Mouse (Mus musculus): ENCODE measurements around the gene Mt3. TPM values are rescaled to one million over a fixed set of nuclear protein-coding genes. Genes with fewer than 3 reads are reported as not detected.
"Not testable (repeated sequence)": the region's sequence is repeated elsewhere in the genome, so short reads cannot be mapped to it uniquely, and the experiment has no call there.

The Mt3 gene
- 100 to 1,000 TPM; 452 to 527 TPM for total RNA-seq (2021)

- DNase-seq (ENCODE audit: extremely low spot score in 1 of 2, low spot score in 2 of 2), result peak; percentile 81 to 89
- intact Hi-C loops (cut with DNase I), result loop anchor here (5.0 kb wide), 1 partner anchor 50 kb away; no protein-coding TSS in a partner anchor
Measured at GRCm38 (mm10) chr8:94152513-94153300, at the start of gene Mt3. Gene Mt3 (plus strand): TSS chr8:94152607.

GRCm38 (mm10) chr8:94104146-94104545 lies 48.3 kb upstream of the Mt3 start:
- peak; percentile 47 to 52 for DNase-seq (ENCODE audit: extremely low spot score in 1 of 2, low spot score in 2 of 2)
- intact Hi-C loops (cut with DNase I), result loop anchor here (5.0 kb wide), 1 partner anchor 48 kb away; the partner anchor contains the start of gene Mt3

GRCm38 (mm10) chr8:94107871-94108270 lies 44.5 kb upstream of the Mt3 start:
- DNase-seq (ENCODE audit: extremely low spot score in 1 of 2, low spot score in 2 of 2), result no peak
- intact Hi-C loops (cut with DNase I), result no loop called here

DNA sequence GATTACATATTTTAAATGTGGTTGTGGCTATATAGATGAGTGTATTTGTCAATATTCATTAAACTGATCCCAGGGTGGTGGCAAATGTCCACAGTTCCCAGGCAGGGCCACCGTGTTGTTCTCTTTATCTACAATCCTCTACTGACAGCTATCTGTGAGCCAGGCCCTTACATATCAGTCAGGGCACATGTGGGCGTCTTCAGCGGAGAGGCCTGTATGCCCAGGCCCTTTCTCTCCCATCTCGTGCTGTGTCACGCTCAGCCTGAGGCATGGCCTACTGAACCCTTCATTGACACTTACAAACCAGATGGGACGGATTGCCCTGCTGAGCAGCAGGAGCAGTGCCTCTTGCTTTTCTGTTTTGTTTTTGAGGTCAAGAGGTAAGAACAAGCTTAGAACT lies 43.0 kb upstream of the Mt3 start:
- no peak for DNase-seq (ENCODE audit: extremely low spot score in 1 of 2, low spot score in 2 of 2)
- intact Hi-C loops (cut with DNase I), result no loop called here

- intact Hi-C loops (cut with DNase I), result no loop called here
- DNase-seq (ENCODE audit: extremely low spot score in 1 of 2, low spot score in 2 of 2), result no peak
Measured at GRCm38 (mm10) chr8:94109835-94110234, 42.6 kb upstream of the Mt3 start.

GRCm38 (mm10) chr8:94110526-94111177 lies 41.8 kb upstream of the Mt3 start:
- intact Hi-C loops (cut with DNase I), result no loop called here
- DNase-seq (ENCODE audit: extremely low spot score in 1 of 2, low spot score in 2 of 2), result no peak

- intact Hi-C loops (cut with DNase I), result no loop called here
- DNase-seq (ENCODE audit: extremely low spot score in 1 of 2, low spot score in 2 of 2), result no peak
Measured at GRCm38 (mm10) chr8:94113435-94113834, 39.0 kb upstream of the Mt3 start.

DNA sequence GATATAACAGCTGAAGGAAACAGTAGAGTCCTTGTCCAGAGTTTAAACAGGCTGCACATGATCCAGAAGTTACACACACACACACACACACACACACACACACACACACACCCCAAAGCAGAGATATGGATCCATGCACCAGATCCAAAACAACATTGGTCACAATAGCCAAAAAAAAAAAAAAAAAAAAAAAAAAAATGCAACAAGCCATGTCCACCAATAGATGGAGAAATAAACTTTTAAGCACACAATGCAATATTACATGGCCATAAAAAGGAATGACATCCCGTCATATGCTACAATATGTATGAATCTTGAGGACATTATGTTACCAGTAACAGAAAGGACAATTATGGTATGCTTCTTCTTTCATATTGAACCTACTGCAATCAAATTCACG lies 38.4 kb upstream of the Mt3 start:
- DNase-seq (ENCODE audit: extremely low spot score in 1 of 2, low spot score in 2 of 2), result no peak
- intact Hi-C loops (cut with DNase I), result no loop called here

DNA sequence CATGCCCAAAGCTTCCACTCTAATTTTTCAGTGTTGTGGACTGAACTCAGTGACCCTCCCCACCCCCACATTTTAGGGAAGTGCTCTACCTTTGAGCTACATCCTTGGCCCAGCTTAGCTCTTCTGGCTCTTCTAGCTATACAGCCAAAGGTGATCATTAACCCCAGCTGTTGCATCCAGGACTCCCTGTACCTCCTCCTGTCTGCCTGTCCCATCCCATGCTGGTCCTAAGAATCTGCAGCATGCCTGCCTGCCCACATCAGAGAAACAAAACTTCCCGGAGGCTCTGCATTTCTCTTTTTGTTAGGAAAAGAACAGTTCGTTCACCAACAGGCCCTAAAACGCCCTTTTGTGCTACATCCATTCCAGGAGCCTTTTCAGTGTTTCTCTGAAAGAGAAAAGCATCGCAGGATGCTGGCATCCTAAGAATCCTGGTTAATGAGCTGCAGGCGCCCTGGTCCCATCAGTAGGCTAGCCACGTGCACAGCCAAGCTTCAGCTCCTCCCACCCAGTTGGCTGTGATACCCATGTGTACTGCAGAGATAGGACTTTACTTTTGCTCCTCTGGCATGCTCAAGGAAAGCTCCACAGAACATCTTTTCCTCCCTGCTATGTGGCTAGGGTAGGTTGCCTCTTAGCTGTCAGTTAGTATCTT lies 33.5 kb upstream of the Mt3 start:
- peak; percentile 58 to 70 for DNase-seq (ENCODE audit: extremely low spot score in 1 of 2, low spot score in 2 of 2)
- intact Hi-C loops (cut with DNase I), result no loop called here

- intact Hi-C loops (cut with DNase I), result no loop called here
- peak in 1 of 2 experiments; percentile 36 for DNase-seq (ENCODE audit: extremely low spot score in 1 of 2, low spot score in 2 of 2)
Measured at GRCm38 (mm10) chr8:94121625-94122024, 30.8 kb upstream of the Mt3 start.

DNA sequence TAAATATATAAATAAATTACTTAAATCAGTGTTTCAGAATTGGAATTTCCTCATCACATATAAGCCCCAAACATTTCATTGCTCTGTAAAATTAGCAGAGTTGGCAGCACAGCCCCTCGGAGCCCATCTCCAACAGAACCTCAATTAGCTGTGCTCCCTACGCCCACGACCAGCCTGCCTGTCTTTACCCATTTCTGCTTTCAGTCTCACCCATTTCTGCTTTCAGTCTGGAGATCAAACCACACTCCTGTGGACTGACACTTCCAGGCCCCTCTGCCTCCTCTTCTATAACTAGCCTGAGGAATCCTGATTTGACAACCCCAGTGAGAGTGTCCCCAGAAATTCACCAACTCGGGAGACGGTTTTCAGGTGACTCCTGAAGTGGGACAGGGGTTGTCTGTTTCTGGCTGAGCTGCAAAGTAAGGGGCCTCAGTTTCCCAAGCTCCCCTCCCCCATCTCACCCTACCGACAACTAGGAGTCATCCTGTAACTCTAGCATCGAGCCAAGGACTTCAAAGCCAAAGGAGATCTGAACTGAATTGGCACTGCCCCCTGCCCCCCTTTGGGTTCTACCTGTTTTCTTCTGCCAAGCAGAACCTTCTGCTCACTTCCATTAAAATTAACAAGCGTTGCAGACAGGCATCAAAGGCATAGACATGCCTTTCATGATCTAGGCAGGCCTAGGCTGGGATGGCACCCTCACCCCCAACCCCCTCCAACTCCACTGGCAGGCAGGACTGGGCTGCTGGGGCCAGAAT lies 29.5 kb upstream of the Mt3 start:
- intact Hi-C loops (cut with DNase I), result no loop called here
- DNase-seq (ENCODE audit: extremely low spot score in 1 of 2, low spot score in 2 of 2), result no peak

DNA sequence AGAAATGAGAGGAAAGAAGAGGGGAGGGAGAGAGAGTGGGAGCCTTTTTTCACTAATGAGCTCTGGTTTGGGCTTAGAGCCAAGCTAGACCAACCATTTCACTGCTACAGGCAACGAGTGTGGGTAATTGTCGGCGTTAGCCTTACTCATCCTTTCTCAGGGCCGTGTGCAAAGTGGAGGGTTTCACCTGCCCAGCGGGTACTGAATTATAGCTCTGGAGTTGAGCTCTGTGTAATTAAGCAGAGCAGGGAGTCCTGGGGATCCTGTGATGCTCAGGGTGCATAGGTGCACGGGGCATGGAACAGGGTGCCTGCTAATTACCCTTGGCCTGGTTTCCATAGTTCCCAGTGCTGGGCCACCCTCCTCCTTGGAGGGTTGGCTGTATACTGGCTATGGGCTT lies 24.7 kb upstream of the Mt3 start:
- intact Hi-C loops (cut with DNase I), result no loop called here
- DNase-seq (ENCODE audit: extremely low spot score in 1 of 2, low spot score in 2 of 2), result no peak

DNA sequence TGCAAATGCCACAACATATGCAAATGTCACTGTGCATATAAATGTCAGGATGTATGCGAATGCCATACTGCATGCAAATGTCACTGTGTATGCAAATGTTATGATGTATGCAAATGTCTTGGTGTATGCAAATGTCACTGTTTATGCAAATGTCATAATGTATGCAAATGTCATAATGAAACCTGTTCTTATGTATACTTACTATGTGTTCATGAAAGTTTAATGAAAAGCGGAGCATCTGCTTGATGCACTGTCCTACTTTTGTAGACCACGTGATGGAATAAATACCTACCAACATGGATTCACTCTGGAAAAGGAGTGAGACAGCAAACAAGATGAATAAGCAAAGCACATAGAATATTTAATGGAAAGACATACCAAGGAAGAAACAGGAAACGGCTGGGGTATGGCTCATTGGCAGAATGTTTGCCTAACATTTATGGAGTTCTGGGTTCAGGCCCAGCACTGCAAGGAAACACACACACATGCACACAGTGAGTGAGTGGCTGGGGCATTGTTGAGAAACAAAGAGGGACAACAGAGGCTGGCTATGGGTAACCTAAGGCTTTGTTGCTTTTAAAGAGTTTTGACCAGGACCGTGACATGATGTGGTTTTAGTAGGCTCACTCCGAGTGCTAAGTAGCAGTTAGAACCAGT lies 23.1 kb upstream of the Mt3 start:
- intact Hi-C loops (cut with DNase I), result no loop called here
- DNase-seq (ENCODE audit: extremely low spot score in 1 of 2, low spot score in 2 of 2), result no peak

DNA sequence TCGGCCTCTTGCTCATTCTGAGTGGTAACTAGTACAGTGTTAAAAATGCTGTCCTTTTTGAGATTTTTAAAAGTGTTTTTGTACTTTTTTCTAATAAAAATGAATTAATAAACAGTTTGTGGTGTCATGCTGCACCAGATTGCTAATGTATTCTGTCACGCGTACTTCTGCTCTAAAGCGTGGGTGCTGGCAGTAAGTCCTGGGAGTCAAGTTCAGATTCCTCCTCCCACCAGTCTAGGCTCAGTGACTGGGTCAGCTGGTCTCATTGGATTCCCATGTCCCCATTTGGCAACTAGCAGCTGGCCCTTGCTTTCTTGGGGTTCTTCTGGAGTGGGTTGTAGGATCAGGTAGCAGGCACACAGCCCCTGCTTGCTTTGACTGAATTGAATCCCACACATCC lies 22.3 kb upstream of the Mt3 start:
- no peak for DNase-seq (ENCODE audit: extremely low spot score in 1 of 2, low spot score in 2 of 2)
- intact Hi-C loops (cut with DNase I), result no loop called here

GRCm38 (mm10) chr8:94132096-94132495 lies 20.3 kb upstream of the Mt3 start:
- intact Hi-C loops (cut with DNase I), result no loop called here
- no peak for DNase-seq (ENCODE audit: extremely low spot score in 1 of 2, low spot score in 2 of 2)

DNA sequence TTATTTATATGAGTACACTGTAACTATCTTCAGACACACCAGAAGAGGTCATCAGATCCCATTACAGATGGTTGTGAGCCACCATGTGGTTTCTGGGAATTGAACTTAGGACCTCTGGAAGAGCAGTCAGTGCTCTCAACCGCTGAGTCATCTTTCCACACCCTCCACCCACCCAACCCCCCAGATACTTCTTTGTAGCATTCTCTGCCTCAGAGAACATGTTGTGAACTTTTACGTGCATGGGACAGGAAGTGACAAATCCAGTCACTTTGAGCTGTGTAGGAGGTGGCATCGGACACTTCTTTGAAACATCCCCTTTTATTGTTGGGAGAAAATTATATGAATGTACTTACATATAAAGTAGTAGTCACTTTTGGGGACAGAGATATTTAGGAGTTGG lies 17.8 kb upstream of the Mt3 start:
- intact Hi-C loops (cut with DNase I); DNase-seq (ENCODE audit: extremely low spot score in 1 of 2, low spot score in 2 of 2): not testable (repeated sequence)

DNA sequence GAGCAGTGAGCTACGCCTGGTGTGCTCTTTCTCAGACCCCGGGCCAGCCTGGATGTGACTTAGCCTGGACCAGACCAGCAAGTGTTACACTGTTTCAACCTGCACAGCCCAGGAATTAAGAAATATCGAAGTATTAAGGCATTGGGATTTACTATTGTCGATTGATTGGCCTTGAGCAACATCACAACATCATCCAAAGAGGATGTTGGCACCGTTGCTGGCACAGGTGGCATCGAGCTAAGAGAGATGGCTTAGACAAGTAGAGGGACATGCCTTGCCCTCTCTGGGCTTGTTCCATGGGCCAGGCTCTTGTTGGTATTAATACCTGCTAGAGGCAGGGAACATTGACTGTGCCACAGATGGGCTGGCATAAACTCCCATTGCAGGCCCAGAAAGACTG lies 16.9 kb upstream of the Mt3 start:
- no peak for DNase-seq (ENCODE audit: extremely low spot score in 1 of 2, low spot score in 2 of 2)
- intact Hi-C loops (cut with DNase I), result no loop called here

DNA sequence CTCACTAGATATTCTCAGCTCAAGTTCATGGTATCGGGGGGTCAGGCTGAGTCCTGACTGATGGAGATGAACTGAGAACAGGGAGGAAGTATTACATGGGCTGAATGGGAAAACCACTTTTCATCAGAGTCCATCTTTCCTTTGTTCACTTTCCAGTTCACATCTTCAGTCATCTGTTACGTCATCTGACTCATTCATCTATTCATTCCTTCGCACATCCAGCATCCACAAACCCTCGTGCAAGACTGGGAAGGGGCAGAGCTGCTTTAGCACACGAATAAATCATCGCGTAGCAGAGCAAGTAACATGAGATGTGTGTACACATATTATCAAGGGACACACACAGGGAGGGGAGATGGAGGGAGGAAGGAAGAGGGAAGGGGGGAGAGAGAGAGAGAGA lies 16.2 kb upstream of the Mt3 start:
- DNase-seq (ENCODE audit: extremely low spot score in 1 of 2, low spot score in 2 of 2), result no peak
- intact Hi-C loops (cut with DNase I), result no loop called here

- intact Hi-C loops (cut with DNase I), result no loop called here
- no peak for DNase-seq (ENCODE audit: extremely low spot score in 1 of 2, low spot score in 2 of 2)
Measured at GRCm38 (mm10) chr8:94136933-94137332, 15.5 kb upstream of the Mt3 start, which contains the start of gene Mt4. Gene Mt4 (plus strand): TSS chr8:94137197.

Measured in left cerebral cortex, postnatal 10 days (tissue).